Mouse (Mus musculus) MEL (cell line): ENCODE measurements at regions not wholly inside any gene's neighbourhood (a gene's known extent, or its start where the extent isn't known, plus 50 kb on each side); places are given as distances from the start of the nearest gene placed in this dataset.

Experiments used
- DNase-seq: peaks from one replicate; pipeline ENCODE4 v3.0.0; 2011; ENCODE audit warnings: low read depth, low spot score
- H3K27ac ChIP-seq: 2 replicates; pipeline ENCODE4 v1.5.1; 2012; ENCODE audit warnings: low read depth, mild to moderate bottlenecking, control low read depth, low read length, moderate library complexity; ENCODE audit not compliant: control insufficient read depth
- H3K27me3 ChIP-seq, 2 experiments: fragments of 150-350 bp in 1 of 2; sonication (generic) in 1 of 2; 2 replicates each; pipeline ENCODE4 v1.6.1; 2012; ENCODE audit warnings: low read length in 2 of 2, mild to moderate bottlenecking in 2 of 2, improper control_type of control experiment in 1 of 2, moderate library complexity in 1 of 2; ENCODE audit not compliant: insufficient read depth in 2 of 2, control insufficient read depth in 1 of 2
- H3K36me3 ChIP-seq, 2 experiments: 2 replicates each; pipeline ENCODE4 v1.6.1; 2012 to 2014; ENCODE audit warnings: low read length in 2 of 2, improper control_type of control experiment in 1 of 2, inconsistent platforms in 1 of 2, mild to moderate bottlenecking in 1 of 2; ENCODE audit not compliant: insufficient read depth in 2 of 2, control insufficient read depth in 1 of 2
- H3K4me1 ChIP-seq, 2 experiments: fragments of 150-350 bp in 1 of 2; sonication (generic) in 1 of 2; 2 replicates each; pipeline ENCODE4 v1.6.1; 2012; ENCODE audit warnings: low read length in 2 of 2, improper control_type of control experiment in 1 of 2, mild to moderate bottlenecking in 1 of 2; ENCODE audit not compliant: insufficient read depth in 2 of 2, control insufficient read depth in 1 of 2
- H3K4me3 ChIP-seq, 2 experiments: fragments of 150-350 bp in 1 of 2; sonication (generic) in 1 of 2; 2 replicates each; pipeline ENCODE4 v1.5.1; 2012; ENCODE audit warnings: low read depth in 2 of 2, low read length in 2 of 2, mild to moderate bottlenecking in 2 of 2, moderate library complexity in 2 of 2, control low read depth in 1 of 2, improper control_type of control experiment in 1 of 2; ENCODE audit not compliant: control insufficient read depth in 1 of 2, insufficient read depth in 1 of 2
- H3K79me2 ChIP-seq: 2 replicates; pipeline ENCODE4 v1.6.1; 2012; ENCODE audit warnings: mild to moderate bottlenecking, low read length, moderate library complexity; ENCODE audit not compliant: control insufficient read depth, poor library complexity, insufficient read depth
- H3K9ac ChIP-seq: 2 replicates; pipeline ENCODE4 v1.6.1; 2012; ENCODE audit warnings: low read depth, mild to moderate bottlenecking, control low read depth, low read length, moderate library complexity; ENCODE audit not compliant: control insufficient read depth, poor library complexity, severe bottlenecking
- H3K9me3 ChIP-seq: fragments of 150-350 bp; sonication (generic); replicated peaks from 2 replicates; pipeline ENCODE4 v1.6.1; 2012; ENCODE audit warnings: mild to moderate bottlenecking, low read length, improper control_type of control experiment, moderate library complexity; ENCODE audit not compliant: insufficient read depth
- BHLHE40 ChIP-seq: IDR thresholded peaks from 2 replicates; pipeline ENCODE4 v1.6.1; 2012; ENCODE audit warnings: low read depth, mild to moderate bottlenecking, inconsistent platforms, low read length, improper control_type of control experiment, borderline replicate concordance
- CHD1 ChIP-seq: IDR thresholded peaks from 2 replicates; pipeline ENCODE4 v1.6.1; 2012; ENCODE audit warnings: low read depth, mild to moderate bottlenecking, inconsistent platforms, low read length, improper control_type of control experiment
- CHD2 ChIP-seq: IDR thresholded peaks from 2 replicates; pipeline ENCODE4 v1.6.1; 2011; ENCODE audit warnings: low read length, improper control_type of control experiment
- E2F4 ChIP-seq: IDR thresholded peaks from 2 replicates; pipeline ENCODE4 v1.6.1; 2011; ENCODE audit warnings: low read depth, low read length, improper control_type of control experiment, borderline replicate concordance
- EP300 ChIP-seq, 2 experiments: IDR thresholded peaks; 2 replicates each; pipeline ENCODE4 v1.6.1; 2011; ENCODE audit warnings: improper control_type of control experiment in 2 of 2, low read length in 2 of 2, low read depth in 1 of 2, mild to moderate bottlenecking in 1 of 2
- ETS1 ChIP-seq: IDR thresholded peaks from 2 replicates; pipeline ENCODE4 v1.6.1; 2012; ENCODE audit warnings: low read depth, mild to moderate bottlenecking, inconsistent platforms, low read length, improper control_type of control experiment, moderate library complexity
- GABPA ChIP-seq: IDR thresholded peaks from 2 replicates; pipeline ENCODE4 v1.6.1; 2012; ENCODE audit warnings: low read depth, mild to moderate bottlenecking, inconsistent platforms, low read length, improper control_type of control experiment, moderate library complexity
- GATA1 ChIP-seq: IDR thresholded peaks from 2 replicates; pipeline ENCODE4 v1.6.1; 2011; ENCODE audit warnings: low read depth, low read length, improper control_type of control experiment
- HCFC1 ChIP-seq: IDR thresholded peaks from 2 replicates; pipeline ENCODE4 v1.6.1; 2012; ENCODE audit warnings: low read depth, mild to moderate bottlenecking, inconsistent platforms, low read length, improper control_type of control experiment, moderate library complexity
- JUND ChIP-seq: IDR thresholded peaks from 2 replicates; pipeline ENCODE4 v1.6.1; 2011; ENCODE audit warnings: low read depth, mild to moderate bottlenecking, improper control_type of control experiment, low read length
- KAT2A ChIP-seq: conservative IDR thresholded peaks from 2 replicates; pipeline ENCODE4 v1.6.1; 2012; ENCODE audit warnings: low read depth, low read length, improper control_type of control experiment, inconsistent platforms
- MAX ChIP-seq: IDR thresholded peaks from 2 replicates; pipeline ENCODE4 v1.6.1; 2011; ENCODE audit warnings: low read length, improper control_type of control experiment
- MEF2A ChIP-seq: IDR thresholded peaks from 2 replicates; pipeline ENCODE4 v1.6.1; 2014; ENCODE audit warnings: low read depth, mild to moderate bottlenecking, inconsistent platforms, low read length, improper control_type of control experiment; ENCODE audit not compliant: poor library complexity, insufficient replicate concordance, severe bottlenecking; ENCODE audit errors: extremely low read depth
- MXI1 ChIP-seq: IDR thresholded peaks from 2 replicates; pipeline ENCODE4 v1.6.1; 2011; ENCODE audit warnings: mild to moderate bottlenecking, low read depth, low read length, improper control_type of control experiment
- MYB ChIP-seq: IDR thresholded peaks from 2 replicates; pipeline ENCODE4 v1.6.1; 2011; ENCODE audit warnings: mild to moderate bottlenecking, low read depth, low read length, improper control_type of control experiment
- NELFE ChIP-seq: IDR thresholded peaks from 2 replicates; pipeline ENCODE4 v1.6.1; 2011; ENCODE audit warnings: low read depth, low read length, improper control_type of control experiment
- NRF1 ChIP-seq: IDR thresholded peaks from 2 replicates; pipeline ENCODE4 v1.6.1; 2014; ENCODE audit warnings: low read depth, mild to moderate bottlenecking, inconsistent platforms, low read length, improper control_type of control experiment, moderate library complexity; ENCODE audit not compliant: poor library complexity, insufficient read depth, severe bottlenecking
- POLR2AphosphoS5 ChIP-seq: IDR thresholded peaks from 2 replicates; pipeline ENCODE4 v1.6.1; 2012; ENCODE audit warnings: low read depth, borderline replicate concordance, mild to moderate bottlenecking, inconsistent platforms, low read length, moderate library complexity, mixed read lengths
- RAD21 ChIP-seq: IDR thresholded peaks from 2 replicates; pipeline ENCODE4 v1.6.1; 2011; ENCODE audit warnings: mild to moderate bottlenecking, low read depth, low read length, improper control_type of control experiment
- RCOR1 ChIP-seq: IDR thresholded peaks from 2 replicates; pipeline ENCODE4 v1.6.1; 2012; ENCODE audit warnings: low read depth, mild to moderate bottlenecking, inconsistent platforms, low read length, improper control_type of control experiment
- SIN3A ChIP-seq: IDR thresholded peaks from 2 replicates; pipeline ENCODE4 v1.6.1; 2012; ENCODE audit warnings: low read length, improper control_type of control experiment, inconsistent platforms
- SMC3 ChIP-seq: IDR thresholded peaks from 2 replicates; pipeline ENCODE4 v1.6.1; 2011; ENCODE audit warnings: low read depth, low read length, improper control_type of control experiment
- UBTF ChIP-seq: IDR thresholded peaks from 2 replicates; pipeline ENCODE4 v1.6.1; 2012; ENCODE audit warnings: low read depth, mild to moderate bottlenecking, inconsistent platforms, low read length, improper control_type of control experiment, moderate library complexity, borderline replicate concordance; ENCODE audit not compliant: insufficient read depth
- USF2 ChIP-seq, 2 experiments: IDR thresholded peaks; 2 replicates each; pipeline ENCODE4 v1.6.1; 2011 to 2012; ENCODE audit warnings: improper control_type of control experiment in 2 of 2, low read length in 2 of 2, borderline replicate concordance in 1 of 2, inconsistent platforms in 1 of 2, low read depth in 1 of 2, mild to moderate bottlenecking in 1 of 2; ENCODE audit not compliant: insufficient read depth in 1 of 2
- ZKSCAN1 ChIP-seq: IDR thresholded peaks from 2 replicates; pipeline ENCODE4 v1.6.1; 2012; ENCODE audit warnings: low read depth, mild to moderate bottlenecking, inconsistent platforms, low read length, improper control_type of control experiment, moderate library complexity

GRCm38 (mm10) chr11:44323314-44323713, 76.5 kb upstream of the Il12b start:
- no peak for DNase-seq
- Histone ChIP-seq H3K9me3 (no peaks in the 10 kb centered on the region), H3K9ac (no peak overlapping the region), H3K4me1 (no peaks in the 10 kb centered on the region), H3K36me3 (no peaks in the 10 kb centered on the region), H3K27ac (no peak overlapping the region), H3K79me2 (no peaks in the 10 kb centered on the region), H3K27me3 (no peaks in the 10 kb centered on the region; a peak in 1 of 4 replicates), H3K4me3 (no peak overlapping the region)
- TF ChIP-seq POLR2AphosphoS5, result no peak
- no peak for TF ChIP-seq MYB
- TF ChIP-seq HCFC1, result no peak
- no peak for TF ChIP-seq SIN3A
- no peak for TF ChIP-seq JUND
- TF ChIP-seq MAX, result no peak
- no peak for TF ChIP-seq E2F4
- TF ChIP-seq SMC3, result no peak
- no peak for TF ChIP-seq MXI1
- no peak for TF ChIP-seq NELFE
- TF ChIP-seq KAT2A, result no peak
- TF ChIP-seq BHLHE40, result no peak
- TF ChIP-seq CHD1, result no peak

- no peaks in the 10 kb centered on the region for H3K4me1 ChIP-seq
- no peak overlapping the region for H3K27ac ChIP-seq
- no peak for DNase-seq
- H3K36me3 ChIP-seq, result no peaks in the 10 kb centered on the region
- no peaks in the 10 kb centered on the region for H3K79me2 ChIP-seq
- no peaks in the 10 kb centered on the region for H3K9me3 ChIP-seq
- no peak overlapping the region for H3K4me3 ChIP-seq
- H3K27me3 ChIP-seq, result no peaks in the 10 kb centered on the region
- no peak overlapping the region for H3K9ac ChIP-seq
- TF ChIP-seq UBTF, result no peak
- no peak for TF ChIP-seq USF2 (IDR thresholded peaks at IDR 0.05; ENCODE audit: borderline replicate concordance in 1 of 2, insufficient read depth in 1 of 2, low read depth in 1 of 2, low read length in 2 of 2)
- no peak for TF ChIP-seq ETS1
- no peak for TF ChIP-seq NELFE
- TF ChIP-seq BHLHE40, result no peak
- TF ChIP-seq CHD2, result no peak
- TF ChIP-seq MEF2A, result no peak
- TF ChIP-seq NRF1, result no peak
- no peak for TF ChIP-seq GATA1
- no peak for TF ChIP-seq RCOR1
- TF ChIP-seq HCFC1, result no peak
- no peak for TF ChIP-seq EP300 (IDR thresholded peaks at IDR 0.05; ENCODE audit: low read depth in 1 of 2, low read length in 2 of 2)
- TF ChIP-seq RAD21, result no peak
- TF ChIP-seq ZKSCAN1, result no peak
- TF ChIP-seq GABPA, result no peak
These were observed 74.8 kb upstream of the Il12b start for GRCm38 (mm10) chr11:44325066-44325465.
